Mouse (Mus musculus) myocyte (in vitro differentiated cells): ENCODE measurements around the gene Zfp423.

Source experiments
- CEBPB ChIP-seq: IDR thresholded peaks from 2 replicates; pipeline ENCODE4 v1.6.1; 2011; ENCODE audit warnings: mild to moderate bottlenecking, moderate library complexity; ENCODE audit not compliant: poor library complexity, insufficient read depth, severe bottlenecking
- E2F4 ChIP-seq: IDR thresholded peaks from one replicate; pipeline ENCODE4 v1.6.1; 2011; ENCODE audit warnings: mild to moderate bottlenecking, control low read depth, moderate library complexity; ENCODE audit not compliant: insufficient read depth
- MAX ChIP-seq: IDR thresholded peaks from one replicate; pipeline ENCODE4 v1.6.1; 2011; ENCODE audit warnings: low read depth, mild to moderate bottlenecking, control low read depth
- MYOG ChIP-seq, 3 experiments: IDR thresholded peaks; one replicate each; pipeline ENCODE4 v1.6.1; 2011; ENCODE audit warnings: control low read depth in 2 of 3, low read depth in 2 of 3, mild to moderate bottlenecking in 2 of 3; ENCODE audit not compliant: insufficient read length in 2 of 3, control insufficient read depth in 1 of 3, insufficient read depth in 1 of 3
- POLR2A ChIP-seq: IDR thresholded peaks from one replicate; pipeline ENCODE4 v1.6.1; 2011; ENCODE audit warnings: low read depth, mild to moderate bottlenecking, control low read depth, moderate library complexity; ENCODE audit not compliant: insufficient read length
- TCF3 ChIP-seq: IDR thresholded peaks from one replicate; pipeline ENCODE4 v1.6.1; 2011; ENCODE audit warnings: low read depth, control low read depth; ENCODE audit not compliant: insufficient read length
- USF1 ChIP-seq: IDR thresholded peaks from one replicate; pipeline ENCODE4 v1.6.1; 2011; ENCODE audit warnings: low read depth, mild to moderate bottlenecking, control low read depth, moderate library complexity

DNA sequence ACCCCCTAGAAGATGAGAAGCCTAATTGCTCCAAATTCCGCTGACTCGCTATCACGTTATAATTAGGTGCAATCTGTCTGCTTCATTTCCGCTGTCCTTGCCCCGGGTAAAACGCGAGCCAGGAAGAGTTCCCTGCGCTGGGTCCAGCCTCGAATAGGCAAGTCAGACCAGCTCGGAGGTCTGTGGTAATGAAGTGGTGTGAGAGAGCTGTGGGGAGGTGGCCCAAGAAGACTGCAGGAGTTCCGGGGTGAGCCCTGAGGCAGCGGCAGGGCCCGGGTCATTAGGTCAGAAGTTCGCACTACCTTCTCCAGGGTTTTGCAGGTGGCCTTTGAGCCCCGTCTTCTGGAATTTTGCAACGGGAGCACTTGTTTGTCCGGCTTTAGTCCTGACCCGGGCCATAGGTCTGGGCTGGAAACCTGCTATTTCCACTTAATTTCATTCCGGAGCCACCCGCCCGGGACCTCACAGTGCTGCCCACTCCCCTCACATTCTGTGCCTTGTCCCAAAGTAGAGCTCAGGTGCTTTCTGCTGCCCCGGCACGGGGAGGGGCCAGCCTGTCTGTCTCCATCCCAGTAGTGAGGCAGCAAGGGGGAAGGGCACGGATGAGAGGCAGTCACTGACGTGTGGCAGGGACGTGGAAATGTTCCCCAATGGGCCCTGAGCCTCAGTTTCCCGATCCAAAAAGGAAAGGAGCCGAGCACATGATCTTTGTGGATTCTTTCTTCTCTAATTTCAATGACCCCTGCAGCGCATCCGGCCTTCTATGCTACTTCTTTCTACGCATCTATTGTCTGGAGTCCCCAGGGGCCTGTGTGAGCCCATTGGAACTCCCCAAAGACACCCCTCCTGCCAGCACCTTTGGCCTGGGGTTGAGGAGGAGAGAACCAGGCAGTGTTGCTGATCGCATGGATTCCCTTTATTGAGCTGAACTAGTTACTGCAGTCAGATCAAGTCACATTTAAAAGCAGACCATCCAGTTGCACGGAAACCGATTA lies 298.2 kb downstream of the Zfp423 start:
- TF ChIP-seq POLR2A = no peak
- no peak for TF ChIP-seq MYOG (IDR thresholded peaks at IDR 0.05; ENCODE audit: control insufficient read depth in 1 of 3, insufficient read depth in 1 of 3, insufficient read length in 2 of 3, low read depth in 2 of 3)
- TF ChIP-seq USF1 = no peak
- TF ChIP-seq TCF3 = no peak
- no peak for TF ChIP-seq CEBPB
- no peak for TF ChIP-seq E2F4
- TF ChIP-seq MAX = no peak
